Mouse (Mus musculus): Measurements from ENCODE around the gene Chit1.

Chit1 gene

GRCm38 (mm10) chr1:134110979-134111378 is at the start of gene Chit1:
Gene Chit1, plus strand, starts transcription at chr1:134111242.
- DNase-seq (ENCODE audit: extremely low read depth, insufficient read length, low spot score) = no peak

DNA sequence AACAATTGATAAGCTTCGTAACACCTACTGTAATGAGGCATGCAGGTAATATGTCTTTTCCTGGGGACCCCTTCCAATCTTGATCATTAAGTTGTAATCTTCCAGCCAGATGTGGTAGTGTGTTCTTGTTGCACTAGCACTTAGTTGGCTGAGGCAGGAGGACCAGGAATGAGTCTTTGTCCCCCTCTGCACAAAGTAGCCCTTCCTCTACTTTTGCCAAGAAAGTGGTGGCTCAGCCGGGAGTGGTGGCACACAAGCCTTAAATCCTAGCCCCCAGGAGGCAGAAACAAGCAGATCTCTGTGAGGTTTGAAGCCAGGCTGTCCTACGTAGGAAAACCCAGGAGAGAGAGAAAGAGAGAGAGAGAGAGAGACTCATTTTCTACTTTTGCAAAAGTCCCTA is 49.1 kb upstream of the Chit1 start:
- DNase-seq (ENCODE audit: extremely low read depth, insufficient read length, low spot score) = no peak

DNA sequence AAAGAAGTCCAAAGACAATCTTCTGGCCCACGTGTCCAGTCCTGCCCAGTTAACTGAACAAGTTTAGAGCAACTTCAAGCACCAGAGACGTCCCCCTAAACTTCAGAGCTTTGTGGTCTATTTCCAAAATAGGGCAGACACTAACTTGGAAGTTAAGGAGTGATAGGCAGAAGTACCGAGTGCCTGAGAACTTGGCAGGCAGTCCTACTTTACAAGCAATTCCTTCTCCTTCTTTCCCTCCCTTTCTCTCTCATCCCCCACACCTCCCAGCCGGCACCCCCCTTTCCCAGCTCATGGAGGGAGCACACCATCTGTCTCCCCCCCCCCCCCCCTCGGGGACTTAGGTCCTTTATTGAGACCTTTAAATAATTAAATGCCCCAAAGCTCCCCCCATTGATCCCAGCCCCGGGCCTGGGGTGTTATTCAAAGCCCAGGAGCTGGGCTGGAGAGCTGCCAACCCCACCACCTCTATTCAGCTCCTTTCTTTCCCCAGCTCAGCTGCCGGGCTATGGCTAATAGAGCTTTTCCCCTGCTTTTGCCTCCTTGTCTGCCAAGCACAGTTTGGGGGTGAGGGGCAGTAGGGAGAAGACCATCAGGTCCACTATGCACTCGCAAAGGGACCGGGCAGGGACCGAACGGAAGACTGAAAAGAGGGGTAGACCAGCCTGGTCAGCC is 48.5 kb upstream of the Chit1 start:
- no peak for DNase-seq (ENCODE audit: extremely low read depth, insufficient read length, low spot score)

GRCm38 (mm10) chr1:134063086-134063772 is 47.8 kb upstream of the Chit1 start:
- DNase-seq (ENCODE audit: extremely low read depth, insufficient read length, low spot score) = no peak

- no peak for DNase-seq (ENCODE audit: extremely low read depth, insufficient read length, low spot score)
Observed at GRCm38 (mm10) chr1:134063773-134064125, 47.3 kb upstream of the Chit1 start.

DNA sequence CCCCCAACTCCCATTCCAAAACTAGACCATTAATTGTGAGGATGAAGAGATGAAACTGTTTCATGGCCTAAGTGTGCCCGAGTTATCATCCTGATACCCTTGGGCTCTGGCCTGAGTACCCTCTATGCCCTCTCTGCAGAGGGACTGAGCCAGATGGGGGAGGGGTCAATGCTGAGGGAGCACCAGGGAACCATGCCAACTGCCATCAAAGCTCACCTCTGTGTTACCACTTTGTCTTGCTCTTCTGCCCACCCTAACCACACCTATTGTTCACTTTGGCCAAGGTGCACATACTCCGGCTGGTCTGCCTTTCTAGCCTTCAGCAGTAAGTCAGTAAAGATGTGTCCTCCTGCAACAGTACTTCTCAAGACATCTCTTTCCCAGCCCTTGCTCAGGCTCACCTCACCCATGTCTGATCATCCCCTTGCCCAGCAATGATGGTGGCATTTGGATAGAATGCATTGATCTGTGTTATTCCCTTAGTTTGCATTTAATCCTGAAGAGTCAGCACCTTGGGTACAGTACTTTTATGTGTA is 46.7 kb upstream of the Chit1 start:
- no peak for DNase-seq (ENCODE audit: extremely low read depth, insufficient read length, low spot score)

GRCm38 (mm10) chr1:134065241-134065809 is 45.7 kb upstream of the Chit1 start:
- DNase-seq (ENCODE audit: extremely low read depth, insufficient read length, low spot score) = peak; percentile 41

GRCm38 (mm10) chr1:134066554-134066953 is 44.5 kb upstream of the Chit1 start:
- no peak for DNase-seq (ENCODE audit: extremely low read depth, insufficient read length, low spot score)

DNA sequence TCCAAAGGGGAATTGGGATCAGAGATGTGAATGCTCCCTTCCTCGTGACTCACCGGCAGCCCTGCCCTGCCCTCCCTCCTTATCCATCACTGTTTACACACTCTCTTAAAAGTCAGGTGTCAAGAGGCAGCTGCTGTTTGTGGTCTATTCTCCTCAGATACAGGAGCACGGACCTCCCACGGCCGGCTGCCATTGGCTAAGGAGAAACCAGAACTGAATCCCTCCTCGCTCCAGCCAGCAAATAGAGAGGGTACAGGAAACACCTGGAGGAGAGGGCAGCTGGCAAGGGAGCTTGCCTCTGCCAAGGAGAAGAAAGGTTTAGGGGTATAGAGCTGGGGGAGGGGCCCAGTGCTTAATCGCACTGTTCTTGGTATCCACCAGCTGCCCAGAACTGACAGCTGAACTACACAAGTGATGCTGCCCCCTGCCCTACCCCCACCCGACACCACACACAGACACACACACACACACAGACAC is 43.9 kb upstream of the Chit1 start:
- no peak for DNase-seq (ENCODE audit: extremely low read depth, insufficient read length, low spot score)

DNA sequence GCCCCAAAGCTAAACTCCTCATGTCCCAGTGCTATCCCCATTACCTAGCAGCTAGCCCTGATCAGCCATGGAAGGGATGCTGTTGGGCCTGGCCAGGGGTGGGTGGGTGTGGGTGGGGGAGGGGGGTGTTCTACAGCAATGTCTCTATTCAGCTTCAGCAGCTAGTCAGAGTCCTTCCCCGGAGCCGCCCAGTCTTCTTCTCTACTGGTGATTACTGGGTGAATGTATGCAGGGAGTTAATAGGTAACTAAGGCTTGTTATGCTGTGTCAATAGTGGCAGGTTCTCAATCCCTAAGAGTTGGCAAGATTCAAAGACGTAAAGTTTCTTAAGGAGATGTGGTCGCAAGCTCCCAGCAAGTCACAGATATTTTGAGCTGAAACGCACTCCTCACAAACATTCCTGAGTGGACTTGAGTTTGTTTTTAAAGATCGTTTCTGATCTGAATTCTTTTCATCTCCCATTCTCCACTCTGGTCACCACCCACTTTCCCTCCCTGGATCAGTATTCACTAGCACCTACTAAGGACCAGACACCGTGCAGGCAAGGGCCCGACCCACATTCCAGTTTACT is 40.9 kb upstream of the Chit1 start:
- DNase-seq (ENCODE audit: extremely low read depth, insufficient read length, low spot score) = no peak

- no peak for DNase-seq (ENCODE audit: extremely low read depth, insufficient read length, low spot score)
Observed at GRCm38 (mm10) chr1:134071411-134072018, 39.5 kb upstream of the Chit1 start.

GRCm38 (mm10) chr1:134073061-134073564 is 37.9 kb upstream of the Chit1 start:
- no peak for DNase-seq (ENCODE audit: extremely low read depth, insufficient read length, low spot score)

- DNase-seq (ENCODE audit: extremely low read depth, insufficient read length, low spot score) = no peak
Observed at GRCm38 (mm10) chr1:134073658-134074057, 37.4 kb upstream of the Chit1 start.

DNA sequence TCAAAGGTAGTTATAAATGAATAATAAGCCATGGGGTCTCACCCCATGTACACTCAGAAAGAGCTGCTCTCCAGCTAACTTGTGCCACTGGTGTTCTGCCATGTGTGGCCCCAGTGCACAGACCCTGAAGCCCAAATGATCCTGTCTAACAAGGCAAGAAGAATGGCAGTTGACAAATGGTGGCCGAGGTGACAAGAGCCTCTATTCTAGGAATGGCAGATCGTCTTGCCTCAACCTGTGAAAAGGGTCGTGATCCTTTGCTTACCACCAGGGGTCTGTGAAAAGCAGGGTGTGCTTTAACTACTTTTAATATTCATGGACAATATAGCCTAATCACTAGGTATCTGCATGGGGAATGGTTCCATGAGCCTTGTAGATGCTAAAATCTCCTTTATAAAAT is 36.9 kb upstream of the Chit1 start:
- no peak for DNase-seq (ENCODE audit: extremely low read depth, insufficient read length, low spot score)

DNA sequence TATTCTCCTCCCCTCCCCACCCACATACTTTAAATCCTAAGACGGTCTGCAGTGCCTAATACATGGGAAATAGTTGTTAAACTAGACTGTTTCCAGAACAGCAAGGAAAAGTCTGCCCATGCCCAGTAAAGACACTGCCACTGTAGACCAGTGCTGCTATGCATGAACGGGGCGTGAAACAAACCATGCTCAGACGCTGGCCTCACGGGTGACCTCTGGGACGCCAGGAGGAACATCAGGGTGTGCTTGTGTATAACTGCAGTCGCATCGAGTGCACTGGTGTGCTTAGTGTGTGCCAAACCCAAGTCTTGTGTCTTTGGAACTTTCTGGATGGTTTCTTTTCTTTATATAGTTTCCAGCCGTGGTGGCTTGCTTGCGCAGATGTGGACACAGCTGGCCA is 36.4 kb upstream of the Chit1 start:
- no peak for DNase-seq (ENCODE audit: extremely low read depth, insufficient read length, low spot score)

GRCm38 (mm10) chr1:134075532-134075931 is 35.5 kb upstream of the Chit1 start:
- DNase-seq (ENCODE audit: extremely low read depth, insufficient read length, low spot score) = no peak

DNA sequence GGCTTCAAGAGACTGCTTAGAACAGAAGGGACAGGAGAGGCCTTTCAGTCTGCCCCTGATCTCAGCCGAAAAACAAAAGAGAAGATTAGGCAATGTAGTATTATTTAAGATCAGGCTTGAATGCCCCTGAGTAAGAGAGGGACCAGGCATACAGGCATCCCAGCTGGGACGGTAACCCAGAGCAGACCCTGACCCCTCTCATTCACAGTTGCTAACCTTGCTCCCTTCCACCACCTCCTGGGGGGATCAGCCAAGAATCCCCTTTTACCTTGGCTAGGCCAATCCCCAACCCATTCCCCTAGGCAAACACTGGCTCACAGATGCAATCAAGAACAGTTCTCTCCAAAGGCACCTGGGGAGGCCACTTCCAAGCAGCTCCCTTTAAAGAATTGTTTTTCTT is 34.3 kb upstream of the Chit1 start:
- DNase-seq (ENCODE audit: extremely low read depth, insufficient read length, low spot score) = no peak

- DNase-seq (ENCODE audit: extremely low read depth, insufficient read length, low spot score) = no peak
Observed at GRCm38 (mm10) chr1:134077389-134078060, 33.5 kb upstream of the Chit1 start.

DNA sequence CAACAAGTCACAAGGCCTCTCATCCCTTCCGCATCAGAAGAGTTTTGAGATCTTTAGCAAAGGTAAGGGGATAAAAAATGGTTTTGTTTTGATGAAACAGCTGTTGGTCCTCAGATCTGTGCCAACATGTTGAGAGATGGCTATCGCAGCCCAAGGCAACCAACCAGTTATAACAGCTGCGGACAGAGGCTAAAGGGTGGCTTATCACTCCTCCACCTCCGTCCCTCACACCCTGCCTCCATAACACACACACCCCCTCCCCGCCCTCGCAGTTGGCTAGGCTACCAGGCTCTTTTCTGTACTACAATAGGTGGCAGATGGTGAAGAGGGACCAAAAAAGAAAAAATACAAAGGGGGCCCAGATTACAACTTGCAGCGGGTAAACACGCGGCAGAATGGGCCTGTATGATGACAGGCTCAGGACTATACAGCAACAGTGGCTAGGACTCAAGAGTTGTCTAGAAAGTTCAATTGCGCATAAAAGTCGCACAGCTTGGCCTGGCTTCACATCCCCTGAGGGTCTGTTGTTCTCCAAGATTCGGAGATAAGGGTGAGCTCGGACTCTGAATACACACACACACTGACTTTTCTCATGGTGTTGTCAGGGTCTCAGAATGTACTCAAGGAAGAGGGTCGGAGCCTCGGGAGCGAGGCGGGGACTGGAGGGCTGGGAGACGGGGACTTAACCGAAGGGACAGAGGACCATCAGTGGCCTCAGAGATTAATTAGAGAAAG is 32.8 kb upstream of the Chit1 start:
- DNase-seq (ENCODE audit: extremely low read depth, insufficient read length, low spot score) = no peak
